Mouse (Mus musculus): ENCODE results near the gene Ccdc170. TPM values are rescaled to one million over a fixed set of nuclear protein-coding genes. Genes with fewer than 3 reads are reported as not detected.

Ccdc170 gene
- polyA plus RNA-seq, 1 experiment from 2014 or later = 0.22 TPM

- H3K27ac ChIP-seq (replicated peaks) = no peak overlapping the region
- H3K4me1 ChIP-seq = no peaks in the 10 kb centered on the region
- 83% methylated on average over 8 of the region's 8 CpGs for WGBS
- H3K9ac ChIP-seq (replicated peaks) = no peak overlapping the region
- no peak overlapping the region for H3K4me3 ChIP-seq (replicated peaks)
- H3K27me3 ChIP-seq (replicated peaks) = no peaks in the 10 kb centered on the region
- no peaks in the 10 kb centered on the region for H3K36me3 ChIP-seq
- no peak for ATAC-seq (ENCODE audit: low FRiP score)
- H3K9me3 ChIP-seq (replicated peaks) = no peaks in the 10 kb centered on the region
- H3K4me2 ChIP-seq = no peak overlapping the region
Observed at GRCm38 (mm10) chr10:4481695-4482094, 607 bp upstream of the Ccdc170 start.

GRCm38 (mm10) chr10:4483848-4484247 lies 1.5 kb downstream of the Ccdc170 start:
- no peak overlapping the region for H3K4me3 ChIP-seq (replicated peaks)
- no peak overlapping the region for H3K4me2 ChIP-seq
- no peaks in the 10 kb centered on the region for H3K27me3 ChIP-seq (replicated peaks)
- no peaks in the 10 kb centered on the region for H3K9me3 ChIP-seq (replicated peaks)
- 91% methylated on average over 1 of the region's 1 CpGs for WGBS
- H3K27ac ChIP-seq (replicated peaks) = no peak overlapping the region
- no peak overlapping the region for H3K9ac ChIP-seq (replicated peaks)
- no peaks in the 10 kb centered on the region for H3K4me1 ChIP-seq
- ATAC-seq (ENCODE audit: low FRiP score) = no peak
- H3K36me3 ChIP-seq = no peaks in the 10 kb centered on the region

GRCm38 (mm10) chr10:4484986-4485385 lies 2.7 kb downstream of the Ccdc170 start:
- Histone ChIP-seq H3K36me3 (no peaks in the 10 kb centered on the region), H3K4me2 (no peak overlapping the region), H3K4me3 (replicated peaks) (no peak overlapping the region), H3K27me3 (replicated peaks) (no peaks in the 10 kb centered on the region), H3K9ac (replicated peaks) (no peak overlapping the region), H3K4me1 (no peaks in the 10 kb centered on the region), H3K27ac (replicated peaks) (no peak overlapping the region), H3K9me3 (replicated peaks) (no peaks in the 10 kb centered on the region)
- ATAC-seq (ENCODE audit: low FRiP score) = no peak
- WGBS = 69% methylated on average over 9 of the region's 9 CpGs

GRCm38 (mm10) chr10:4489865-4490264 lies 7.6 kb downstream of the Ccdc170 start:
- ATAC-seq (ENCODE audit: low FRiP score) = no peak
- no peaks in the 10 kb centered on the region for H3K36me3 ChIP-seq
- no peak overlapping the region for H3K9ac ChIP-seq (replicated peaks)
- no peak overlapping the region for H3K4me2 ChIP-seq
- WGBS = 75% methylated on average over 5 of the region's 5 CpGs
- H3K4me3 ChIP-seq (replicated peaks) = no peak overlapping the region
- H3K9me3 ChIP-seq (replicated peaks) = no peaks in the 10 kb centered on the region
- no peaks in the 10 kb centered on the region for H3K27me3 ChIP-seq (replicated peaks)
- H3K27ac ChIP-seq (replicated peaks) = no peak overlapping the region
- no peaks in the 10 kb centered on the region for H3K4me1 ChIP-seq

GRCm38 (mm10) chr10:4491281-4491680 lies 9.0 kb downstream of the Ccdc170 start:
- 70% methylated on average over 3 of the region's 3 CpGs for WGBS
- Histone ChIP-seq H3K4me3 (replicated peaks) (no peak overlapping the region), H3K4me2 (no peak overlapping the region), H3K27ac (replicated peaks) (no peak overlapping the region), H3K9ac (replicated peaks) (no peak overlapping the region), H3K4me1 (no peaks in the 10 kb centered on the region), H3K27me3 (replicated peaks) (no peaks in the 10 kb centered on the region), H3K36me3 (no peaks in the 10 kb centered on the region), H3K9me3 (replicated peaks) (no peaks in the 10 kb centered on the region)
- no peak for ATAC-seq (ENCODE audit: low FRiP score)

- Histone ChIP-seq H3K4me2 (no peak overlapping the region), H3K27me3 (replicated peaks) (no peaks in the 10 kb centered on the region), H3K9ac (replicated peaks) (no peak overlapping the region), H3K36me3 (no peaks in the 10 kb centered on the region), H3K9me3 (replicated peaks) (no peaks in the 10 kb centered on the region), H3K27ac (replicated peaks) (no peak overlapping the region), H3K4me1 (no peaks in the 10 kb centered on the region), H3K4me3 (replicated peaks) (no peak overlapping the region)
- no peak for ATAC-seq (ENCODE audit: low FRiP score)
- 36% methylated on average over 1 of the region's 1 CpGs for WGBS
Observed at GRCm38 (mm10) chr10:4492045-4492444, 9.7 kb downstream of the Ccdc170 start.

- WGBS = 6% methylated on average over 4 of the region's 4 CpGs
- Histone ChIP-seq H3K4me3 (replicated peaks) (no peak overlapping the region), H3K4me2 (no peak overlapping the region), H3K27ac (replicated peaks) (no peak overlapping the region), H3K9me3 (replicated peaks) (no peaks in the 10 kb centered on the region), H3K36me3 (no peaks in the 10 kb centered on the region), H3K27me3 (replicated peaks) (no peaks in the 10 kb centered on the region), H3K4me1 (no peaks in the 10 kb centered on the region), H3K9ac (replicated peaks) (no peak overlapping the region)
- ATAC-seq (ENCODE audit: low FRiP score) = no peak
Observed at GRCm38 (mm10) chr10:4492909-4493308, 10.6 kb downstream of the Ccdc170 start.

GRCm38 (mm10) chr10:4503251-4503650 lies 20.9 kb downstream of the Ccdc170 start:
- Histone ChIP-seq H3K4me3 (replicated peaks) (no peak overlapping the region), H3K9me3 (replicated peaks) (no peaks in the 10 kb centered on the region), H3K27me3 (replicated peaks) (no peaks in the 10 kb centered on the region), H3K4me1 (no peaks in the 10 kb centered on the region), H3K27ac (replicated peaks) (no peak overlapping the region), H3K36me3 (no peaks in the 10 kb centered on the region), H3K9ac (replicated peaks) (no peak overlapping the region), H3K4me2 (no peak overlapping the region)
- no peak for ATAC-seq (ENCODE audit: low FRiP score)
- 72% methylated on average over 8 of the region's 8 CpGs for WGBS

- no peak overlapping the region for H3K4me3 ChIP-seq (replicated peaks)
- no peak overlapping the region for H3K9ac ChIP-seq (replicated peaks)
- no peak overlapping the region for H3K4me2 ChIP-seq
- no peaks in the 10 kb centered on the region for H3K27me3 ChIP-seq (replicated peaks)
- no peaks in the 10 kb centered on the region for H3K4me1 ChIP-seq
- 87% methylated on average over 9 of the region's 9 CpGs for WGBS
- no peak for ATAC-seq (ENCODE audit: low FRiP score)
- no peak overlapping the region for H3K27ac ChIP-seq (replicated peaks)
- 0 out of 2 replicates have a peak, but pooled peaks cover 2% of the 10 kb centered on the region for H3K9me3 ChIP-seq (replicated peaks)
- no peaks in the 10 kb centered on the region for H3K36me3 ChIP-seq
Observed at GRCm38 (mm10) chr10:4512725-4513124, 30.4 kb downstream of the Ccdc170 start.

- Histone ChIP-seq H3K27me3 (replicated peaks) (no peaks in the 10 kb centered on the region), H3K4me3 (replicated peaks) (no peak overlapping the region), H3K9ac (replicated peaks) (no peak overlapping the region), H3K4me1 (no peaks in the 10 kb centered on the region), H3K9me3 (replicated peaks) (0 out of 2 replicates have a peak, but pooled peaks cover 2% of the 10 kb centered on the region), H3K36me3 (no peaks in the 10 kb centered on the region), H3K27ac (replicated peaks) (no peak overlapping the region), H3K4me2 (no peak overlapping the region)
- no peak for ATAC-seq (ENCODE audit: low FRiP score)
- 87% methylated on average over 2 of the region's 2 CpGs for WGBS
Observed at GRCm38 (mm10) chr10:4517614-4518013, 35.3 kb downstream of the Ccdc170 start.

GRCm38 (mm10) chr10:4519645-4520044 lies 37.3 kb downstream of the Ccdc170 start:
- Histone ChIP-seq H3K9me3 (replicated peaks) (0 out of 2 replicates have a peak, but pooled peaks cover 2% of the 10 kb centered on the region), H3K27me3 (replicated peaks) (no peaks in the 10 kb centered on the region), H3K9ac (replicated peaks) (no peak overlapping the region), H3K4me3 (replicated peaks) (no peak overlapping the region), H3K4me1 (no peaks in the 10 kb centered on the region), H3K36me3 (no peaks in the 10 kb centered on the region), H3K4me2 (no peak overlapping the region), H3K27ac (replicated peaks) (no peak overlapping the region; the same call in 1 of the 2 replicates)
- no peak for ATAC-seq (ENCODE audit: low FRiP score)
- 89% methylated on average over 3 of the region's 3 CpGs for WGBS

GRCm38 (mm10) chr10:4520394-4521102 lies 38.2 kb downstream of the Ccdc170 start:
- H3K4me1 ChIP-seq = no peaks in the 10 kb centered on the region

More at GRCm38 (mm10) chr10:4520394-4521102, 38.2 kb downstream of the Ccdc170 start:
- WGBS = 50% methylated on average over 6 of the region's 6 CpGs
- Histone ChIP-seq H3K36me3 (no peaks in the 10 kb centered on the region), H3K4me2 (no peak overlapping the region), H3K9me3 (replicated peaks) (0 out of 2 replicates have a peak, but pooled peaks cover 2% of the 10 kb centered on the region), H3K27me3 (replicated peaks) (no peaks in the 10 kb centered on the region), H3K9ac (replicated peaks) (no peak overlapping the region), H3K4me3 (replicated peaks) (no peak overlapping the region), H3K27ac (replicated peaks) (no peak overlapping the region)
- ATAC-seq (ENCODE audit: low FRiP score) = peak; percentile 74

All from neural tube, embryonic 15.5 days (tissue).